Mouse (Mus musculus) erythroblast, embryonic 14.5 days (primary cell): ENCODE measurements around the gene Sdc3. TPM values are rescaled to one million over a fixed set of nuclear protein-coding genes. Genes with fewer than 3 reads are reported as not detected.

Source experiments
- H3K27me3 ChIP-seq: 2 replicates; pipeline ENCODE4 v1.6.1; 2012; ENCODE audit warnings: inconsistent platforms; ENCODE audit not compliant: control insufficient read depth
- H3K36me3 ChIP-seq: 2 replicates; pipeline ENCODE4 v1.6.1; 2012; ENCODE audit warnings: mild to moderate bottlenecking, inconsistent platforms; ENCODE audit not compliant: control insufficient read depth
- H3K4me1 ChIP-seq: 2 replicates; pipeline ENCODE4 v1.6.1; 2012; ENCODE audit warnings: inconsistent platforms; ENCODE audit not compliant: control insufficient read depth
- H3K4me3 ChIP-seq: replicated peaks from 2 replicates; pipeline ENCODE3; 2012; ENCODE audit warnings: moderate library complexity, mild to moderate bottlenecking, inconsistent platforms
- H3K9me3 ChIP-seq: 2 replicates; pipeline ENCODE4 v1.6.1; 2012; ENCODE audit warnings: low read length, inconsistent platforms, mixed read lengths; ENCODE audit not compliant: control insufficient read depth
- GATA1 ChIP-seq: IDR thresholded peaks from 2 replicates; pipeline ENCODE4 v1.6.1; 2012; ENCODE audit warnings: low read length, inconsistent platforms, mixed read lengths
- TAL1 ChIP-seq: IDR thresholded peaks from 3 replicates; pipeline ENCODE4 v1.6.1; 2012; ENCODE audit warnings: low read length, inconsistent platforms, mixed read lengths
- polyA plus RNA-seq: library from polyadenylated mRNA; stranded (reverse); fragments of >175 nt; gene quantifications from 2 replicates; pipeline ENCODE4 v1.2.3, GENCODE M21; 2012

Gene Sdc3
- polyA plus RNA-seq, 1 experiment, result 1.0 TPM

DNA sequence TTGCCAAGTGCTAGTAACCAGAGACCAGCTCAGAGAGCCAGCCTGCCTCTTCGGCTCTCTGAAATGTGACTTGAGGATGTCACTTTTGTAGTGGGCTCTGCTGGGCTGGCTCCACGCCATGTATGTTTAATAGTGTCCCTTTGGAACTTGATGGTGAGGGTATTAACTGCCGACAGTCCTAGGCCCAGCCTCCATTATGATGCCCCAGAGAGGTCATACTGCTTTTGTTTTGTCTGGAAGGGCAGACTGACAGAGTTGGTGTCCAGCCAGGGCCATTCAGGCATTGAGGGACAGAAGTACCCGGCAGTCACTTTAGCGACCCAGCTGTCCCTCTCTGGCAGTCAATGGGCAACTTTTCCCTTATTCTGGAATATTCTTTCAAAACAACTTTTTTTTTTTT is 17.4 kb downstream of the Sdc3 start:
- H3K9me3 ChIP-seq, result no peaks in the 10 kb centered on the region
- H3K27me3 ChIP-seq, result no peaks in the 10 kb centered on the region
- TF ChIP-seq TAL1, result no peak
- TF ChIP-seq GATA1, result no peak
- H3K4me1 ChIP-seq, result no peaks in the 10 kb centered on the region
- no peaks in the 10 kb centered on the region for H3K36me3 ChIP-seq
- no peak overlapping the region for H3K4me3 ChIP-seq

DNA sequence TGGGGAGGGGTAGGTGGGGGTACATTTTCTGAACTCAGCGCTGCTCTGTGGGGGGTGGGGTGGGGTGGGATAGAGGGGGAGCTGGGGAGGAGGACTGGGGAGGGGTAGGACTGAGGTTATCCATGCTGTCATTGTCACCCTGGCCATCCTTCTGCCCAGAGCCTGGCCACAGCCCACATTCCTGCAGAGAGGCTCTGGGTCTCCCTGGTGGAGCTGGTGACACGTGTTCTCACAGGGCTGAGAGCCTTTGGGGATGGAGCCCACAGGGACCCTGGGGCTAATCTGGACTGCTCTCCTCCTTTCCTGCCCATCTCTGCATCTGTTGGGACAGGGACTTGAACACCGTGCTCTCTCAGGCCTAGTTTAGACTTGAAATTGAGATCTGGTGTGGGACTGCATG is 18.5 kb downstream of the Sdc3 start:
- Histone ChIP-seq H3K4me3 (no peak overlapping the region), H3K36me3 (no peaks in the 10 kb centered on the region), H3K27me3 (no peaks in the 10 kb centered on the region), H3K9me3 (no peaks in the 10 kb centered on the region), H3K4me1 (no peaks in the 10 kb centered on the region)
- no peak for TF ChIP-seq GATA1

DNA sequence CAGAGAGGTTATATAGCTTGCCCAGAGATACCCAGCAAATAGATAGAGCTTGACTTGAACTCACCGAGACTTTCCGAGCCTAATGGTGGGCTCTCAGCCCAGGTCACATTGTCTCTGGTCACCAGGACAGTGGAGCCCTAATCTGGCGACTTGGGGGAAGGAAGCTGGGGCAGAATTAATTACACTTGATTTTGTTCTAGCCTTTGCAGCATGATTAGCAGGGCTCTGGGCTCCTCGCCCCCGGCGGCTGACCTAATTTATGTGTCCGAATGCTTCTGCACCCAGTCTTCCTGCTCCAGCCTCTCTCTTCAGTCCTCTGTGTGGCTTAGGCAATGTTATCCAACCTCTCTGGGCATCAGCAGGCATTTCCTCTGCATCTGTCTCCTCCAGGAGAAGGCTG is 19.0 kb downstream of the Sdc3 start:
- no peak for TF ChIP-seq TAL1
- no peak for TF ChIP-seq GATA1
- Histone ChIP-seq H3K4me3 (no peak overlapping the region), H3K9me3 (no peaks in the 10 kb centered on the region), H3K4me1 (no peaks in the 10 kb centered on the region), H3K36me3 (no peaks in the 10 kb centered on the region), H3K27me3 (no peaks in the 10 kb centered on the region)

DNA sequence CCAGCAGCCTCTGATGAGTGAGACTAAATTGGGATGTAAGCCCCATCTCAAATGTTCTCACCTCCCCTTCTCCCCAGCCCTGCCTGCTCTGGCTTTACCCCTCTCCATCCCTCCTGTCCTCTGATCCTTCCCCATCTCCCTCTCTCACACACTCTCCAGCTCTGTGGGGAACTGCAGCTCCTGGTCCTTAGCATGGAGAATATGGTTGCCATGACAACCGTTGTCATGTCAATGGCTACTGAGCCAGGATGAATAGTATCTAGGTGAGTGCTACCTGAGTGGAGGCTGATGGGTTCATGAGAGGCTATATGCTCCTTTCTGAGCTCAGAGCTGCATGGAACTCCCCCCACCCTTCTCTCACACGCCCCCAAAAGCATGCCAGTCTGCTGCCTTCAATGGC is 21.6 kb downstream of the Sdc3 start:
- Histone ChIP-seq H3K36me3 (no peaks in the 10 kb centered on the region), H3K27me3 (no peaks in the 10 kb centered on the region), H3K4me1 (no peaks in the 10 kb centered on the region), H3K4me3 (no peak overlapping the region), H3K9me3 (no peaks in the 10 kb centered on the region)
- TF ChIP-seq TAL1 (no peak), GATA1 (no peak)

DNA sequence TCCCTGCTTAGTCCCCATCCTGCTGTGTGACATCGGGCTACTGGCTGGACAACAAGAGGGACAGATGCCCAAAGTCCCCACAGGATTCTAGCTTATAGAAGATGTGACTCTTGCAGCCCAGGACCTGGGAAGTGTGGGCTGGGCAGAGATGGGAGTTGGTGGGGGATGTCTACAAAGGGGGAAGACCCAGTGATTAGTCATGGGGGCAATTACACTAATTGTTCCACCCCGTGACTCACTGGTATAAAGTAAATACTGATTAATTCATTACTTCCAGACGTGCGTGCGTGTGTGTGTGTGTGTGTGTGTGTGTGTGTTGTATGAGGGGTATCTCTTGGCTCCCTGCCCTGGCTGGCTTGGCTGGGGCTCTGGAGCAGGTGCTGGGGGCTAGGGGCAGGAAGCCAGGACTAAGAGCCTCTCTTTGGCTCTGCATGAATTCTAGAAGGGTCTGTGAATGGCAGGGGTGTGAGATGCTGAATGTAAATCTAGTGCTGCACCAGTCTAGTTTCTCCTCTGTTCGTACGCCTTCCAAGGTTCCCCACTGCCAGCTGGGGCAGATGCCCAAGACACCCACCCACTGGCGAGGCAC is 22.5 kb downstream of the Sdc3 start:
- Histone ChIP-seq H3K4me3 (no peak overlapping the region), H3K9me3 (no peaks in the 10 kb centered on the region), H3K36me3 (no peaks in the 10 kb centered on the region), H3K27me3 (no peaks in the 10 kb centered on the region), H3K4me1 (no peaks in the 10 kb centered on the region)
- TF ChIP-seq TAL1, result no peak
- TF ChIP-seq GATA1, result no peak

DNA sequence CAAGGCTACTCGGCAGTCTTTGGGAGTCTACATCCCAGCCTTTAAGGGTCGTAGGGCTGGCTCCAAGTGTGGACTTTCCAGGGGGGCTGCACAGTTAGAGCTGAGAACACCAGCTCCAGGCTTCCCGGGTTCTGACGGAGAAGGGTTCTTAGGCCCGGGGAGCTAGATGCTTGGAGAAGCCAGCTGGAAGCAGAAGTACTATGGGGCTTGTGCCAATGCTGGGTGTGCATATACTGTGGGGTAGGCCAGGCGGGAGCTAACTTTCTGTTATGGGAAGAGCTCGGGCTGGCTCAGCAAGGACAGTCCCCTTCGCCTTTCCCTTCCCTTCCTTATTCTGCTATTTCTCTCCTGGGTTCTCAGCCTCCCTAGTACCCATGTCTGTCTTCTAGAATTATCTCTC is 23.5 kb downstream of the Sdc3 start:
- Histone ChIP-seq H3K9me3 (no peaks in the 10 kb centered on the region), H3K4me1 (no peaks in the 10 kb centered on the region), H3K4me3 (no peak overlapping the region), H3K36me3 (no peaks in the 10 kb centered on the region), H3K27me3 (no peaks in the 10 kb centered on the region)
- TF ChIP-seq TAL1, result no peak
- TF ChIP-seq GATA1, result no peak

DNA sequence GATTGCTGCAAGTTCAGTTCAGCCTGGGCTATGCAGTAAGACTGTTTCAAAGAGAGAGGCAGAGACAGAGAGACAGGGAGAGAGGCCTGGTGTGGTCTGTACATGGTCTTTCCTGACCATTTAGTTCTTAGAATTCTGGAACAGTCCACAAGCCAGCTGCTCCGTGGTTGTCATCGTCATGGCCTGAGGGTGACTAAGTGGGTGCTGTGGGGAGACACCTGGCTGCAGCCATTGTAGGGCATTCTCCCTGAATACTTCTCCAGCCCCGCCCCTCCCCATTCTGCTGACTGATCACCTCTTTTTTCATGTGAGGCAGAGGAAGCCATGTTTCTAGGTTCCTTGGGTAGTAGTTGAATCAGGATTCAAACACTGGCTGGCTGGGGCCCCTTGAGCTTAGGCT is 27.5 kb downstream of the Sdc3 start:
- Histone ChIP-seq H3K27me3 (no peaks in the 10 kb centered on the region), H3K9me3 (no peaks in the 10 kb centered on the region), H3K4me3 (no peak overlapping the region), H3K4me1 (no peaks in the 10 kb centered on the region), H3K36me3 (no peaks in the 10 kb centered on the region)
- TF ChIP-seq TAL1 (no peak), GATA1 (no peak)

DNA sequence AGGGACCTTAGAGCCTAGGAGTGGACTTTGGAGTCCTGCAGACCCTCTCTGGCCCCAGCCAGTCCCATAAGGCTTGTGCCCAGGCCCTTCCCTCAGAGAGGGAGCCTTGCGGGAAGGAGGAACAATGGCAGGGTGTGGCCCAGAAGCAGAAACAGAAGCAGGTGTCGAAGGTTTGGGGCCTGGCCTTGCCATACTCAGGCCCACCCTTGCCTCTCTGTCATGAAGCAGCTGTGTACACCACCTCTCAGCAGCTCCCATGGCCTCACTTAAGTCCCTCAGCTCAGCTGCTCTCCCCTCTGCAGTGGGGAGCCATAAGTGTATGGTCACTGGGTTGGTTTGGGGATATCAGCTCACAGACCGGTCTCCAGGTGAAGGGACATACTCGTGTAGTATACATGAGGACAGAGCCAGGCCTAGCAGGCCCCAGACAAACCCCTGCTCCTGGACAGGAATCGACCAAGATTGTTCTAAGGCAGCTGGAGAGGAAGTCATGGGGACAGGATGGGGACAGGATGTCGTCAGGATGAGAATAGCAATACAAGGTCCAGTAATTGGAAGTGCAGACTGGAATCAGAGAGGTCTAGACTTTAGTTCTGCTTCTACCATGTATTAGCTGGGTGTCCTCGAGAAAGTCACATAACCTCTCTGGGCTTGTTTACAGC is 28.4 kb downstream of the Sdc3 start:
- Histone ChIP-seq H3K9me3 (no peaks in the 10 kb centered on the region), H3K4me1 (no peaks in the 10 kb centered on the region), H3K4me3 (no peak overlapping the region), H3K36me3 (no peaks in the 10 kb centered on the region), H3K27me3 (no peaks in the 10 kb centered on the region)
- TF ChIP-seq TAL1 (no peak), GATA1 (no peak)

DNA sequence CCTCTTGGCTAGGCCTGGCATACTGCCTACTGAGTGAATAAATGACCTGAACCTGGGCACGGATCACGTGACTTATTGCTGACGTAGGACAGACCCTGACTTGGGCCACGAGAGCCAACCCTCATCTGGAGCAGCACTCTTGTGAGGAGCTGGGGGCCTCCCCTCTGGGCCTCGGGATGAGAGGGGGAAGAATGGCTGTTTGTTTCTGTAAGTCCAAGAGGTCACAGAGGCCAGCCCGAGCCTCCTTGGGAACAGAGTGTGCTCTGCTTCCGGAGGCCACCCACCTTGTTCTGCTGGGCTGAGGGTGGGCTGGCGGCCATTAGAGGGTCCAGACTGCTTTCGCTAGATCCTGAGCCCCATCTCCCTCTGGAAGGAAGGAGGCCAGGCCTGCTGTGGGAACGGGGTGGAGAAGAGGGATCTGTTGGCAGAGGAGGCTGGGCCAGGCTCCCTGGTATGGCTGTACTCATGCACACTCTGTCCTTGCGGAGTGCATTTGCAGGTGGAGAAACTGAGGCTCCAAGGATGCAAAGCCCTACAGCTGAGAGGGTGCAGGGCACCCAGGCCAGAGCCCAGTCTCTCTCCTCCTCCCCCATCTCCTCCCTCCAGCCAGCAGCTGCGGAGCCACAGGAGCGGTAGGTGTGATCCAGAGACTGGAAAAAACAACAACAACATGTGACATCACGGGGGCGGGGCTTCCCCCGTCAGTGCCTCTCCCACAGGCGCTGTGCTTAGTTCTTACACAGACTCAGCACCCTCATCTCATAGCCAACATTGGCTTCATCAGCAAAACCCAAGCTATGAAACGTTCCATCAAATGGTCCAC is 36.7 kb downstream of the Sdc3 start:
- Histone ChIP-seq H3K27me3 (no peaks in the 10 kb centered on the region), H3K4me3 (no peak overlapping the region)

DNA sequence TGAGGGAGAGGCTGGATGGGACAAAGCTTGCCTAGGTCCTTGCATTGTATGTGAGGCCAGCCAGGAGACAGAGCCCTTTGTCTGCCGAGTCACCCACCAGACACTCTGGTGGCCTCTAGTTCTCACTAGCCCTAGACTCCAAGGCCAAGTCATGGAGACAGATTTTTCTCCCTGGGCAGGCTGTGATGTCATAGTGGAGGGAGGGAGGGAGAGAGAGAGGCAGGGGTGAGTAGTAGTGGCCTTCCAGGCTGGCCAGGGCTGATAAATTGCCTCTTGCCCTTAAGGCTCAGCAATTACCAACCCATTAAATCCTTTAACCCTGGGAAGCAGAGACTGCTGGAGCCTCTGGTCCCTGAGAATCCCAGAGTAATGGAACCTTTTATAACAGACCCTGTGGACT is 41.8 kb downstream of the Sdc3 start:
- TF ChIP-seq TAL1 (no peak), GATA1 (no peak)
- H3K27me3 ChIP-seq, result 0 out of 2 replicates have a peak, but pooled peaks cover 2% of the 10 kb centered on the region
- peaks cover 2% of the 10 kb centered on the region for H3K4me1 ChIP-seq
- no peak overlapping the region for H3K4me3 ChIP-seq
- no peaks in the 10 kb centered on the region for H3K36me3 ChIP-seq
- H3K9me3 ChIP-seq, result no peaks in the 10 kb centered on the region

More for the DNA sequence above, 36.7 kb downstream of the Sdc3 start:
- H3K4me1 ChIP-seq, result peaks cover 3% of the 10 kb centered on the region
- TF ChIP-seq TAL1 (no peak), GATA1 (no peak)
- H3K9me3 ChIP-seq, result no peaks in the 10 kb centered on the region
- no peaks in the 10 kb centered on the region for H3K36me3 ChIP-seq
